Mouse (Mus musculus) myocyte (in vitro differentiated cells): ENCODE measurements at regions not wholly inside any gene's neighbourhood (a gene's known extent, or its start where the extent isn't known, plus 50 kb on each side); places are given as distances from the start of the nearest gene placed in this dataset.

Experiments used
- MAX ChIP-seq: IDR thresholded peaks from one replicate; pipeline ENCODE4 v1.6.1; 2011; ENCODE audit warnings: low read depth, mild to moderate bottlenecking, control low read depth
- MYOG ChIP-seq, 3 experiments: IDR thresholded peaks; one replicate each; pipeline ENCODE4 v1.6.1; 2011; ENCODE audit warnings: control low read depth in 2 of 3, low read depth in 2 of 3, mild to moderate bottlenecking in 2 of 3; ENCODE audit not compliant: insufficient read length in 2 of 3, control insufficient read depth in 1 of 3, insufficient read depth in 1 of 3
- POLR2AphosphoS2 ChIP-seq: IDR thresholded peaks from one replicate; pipeline ENCODE4 v1.6.1; 2011; ENCODE audit warnings: low read depth, control low read depth; ENCODE audit not compliant: insufficient read length
- REST ChIP-seq: IDR thresholded peaks from one replicate; pipeline ENCODE4 v1.6.1; 2011; ENCODE audit warnings: mild to moderate bottlenecking, control low read depth, moderate library complexity; ENCODE audit not compliant: insufficient read depth, insufficient read length
- TCF3 ChIP-seq: IDR thresholded peaks from one replicate; pipeline ENCODE4 v1.6.1; 2011; ENCODE audit warnings: low read depth, control low read depth; ENCODE audit not compliant: insufficient read length

DNA sequence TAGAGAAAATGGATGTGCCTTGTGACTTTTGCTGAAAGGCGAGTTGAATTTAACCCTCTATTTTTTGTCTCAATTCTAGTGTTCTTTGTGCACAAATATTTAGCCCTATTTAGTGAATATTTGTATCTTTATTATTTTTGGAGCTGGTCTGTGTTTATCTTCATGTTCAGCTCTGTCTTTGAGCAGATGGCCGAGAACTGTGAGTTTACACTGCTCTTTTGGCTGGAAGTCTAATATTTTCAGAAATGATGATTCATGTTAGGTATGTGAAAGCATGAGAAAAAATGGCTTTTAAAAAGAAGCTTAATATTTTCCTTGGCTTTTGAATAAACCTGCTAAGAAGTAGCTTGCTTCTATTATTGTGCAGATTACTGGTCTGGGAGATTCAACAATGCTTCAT, 505.4 kb downstream of the Sema5a start:
- TF ChIP-seq TCF3 = no peak
- no peak for TF ChIP-seq REST
- TF ChIP-seq POLR2AphosphoS2 = no peak
- TF ChIP-seq MAX = no peak
- TF ChIP-seq MYOG (IDR thresholded peaks at IDR 0.05; ENCODE audit: control insufficient read depth in 1 of 3, insufficient read depth in 1 of 3, insufficient read length in 2 of 3, low read depth in 2 of 3) = no peak
